Mouse (Mus musculus) lung, postnatal 0 days (tissue): Measurements from ENCODE around the gene Ankar. TPM values are rescaled to one million over a fixed set of nuclear protein-coding genes. Genes with fewer than 3 reads are reported as not detected.
A peak's percentile ranks its signal among the peaks of the same experiment; 100 is the strongest.

ENCODE experiments used
- ATAC-seq: fragments of 200-750 bp; cut with Nextera tagmentation; 2 replicates; pipeline ENCODE4 v1.8.0; 2017; ENCODE audit warnings: moderate library complexity
- DNase-seq: peaks from one replicate; pipeline ENCODE4 v3.0.0-alpha.2; 2016; ENCODE audit warnings: low spot score
- H3K27ac ChIP-seq: fragments of 300-500 bp; sonication (generic); 2 replicates; pipeline ENCODE4 v1.5.1; 2014; ENCODE audit warnings: antibody characterized with exemption, mild to moderate bottlenecking, low read length, mixed read lengths
- H3K27me3 ChIP-seq: fragments of 300-500 bp; sonication (generic); replicated peaks from 2 replicates; pipeline ENCODE4 v1.6.1; 2014; ENCODE audit warnings: low read length, mixed read lengths; ENCODE audit not compliant: insufficient read depth
- H3K36me3 ChIP-seq: fragments of 300-500 bp; sonication (generic); 2 replicates; pipeline ENCODE4 v1.6.1; 2014; ENCODE audit warnings: low read length, mixed read lengths; ENCODE audit not compliant: insufficient read depth
- H3K4me1 ChIP-seq: fragments of 300-500 bp; sonication (generic); 2 replicates; pipeline ENCODE4 v1.6.1; 2014; ENCODE audit warnings: antibody characterized with exemption, low read depth, low read length, mixed read lengths; ENCODE audit not compliant: insufficient read depth
- H3K4me2 ChIP-seq: fragments of 300-500 bp; sonication (generic); replicated peaks from 2 replicates; pipeline ENCODE4 v1.6.1; 2014; ENCODE audit warnings: low read depth, mild to moderate bottlenecking, low read length, moderate library complexity, mixed read lengths
- H3K4me3 ChIP-seq: fragments of 300-500 bp; sonication (generic); 2 replicates; pipeline ENCODE4 v1.5.1; 2014; ENCODE audit warnings: low read depth, low read length
- H3K9ac ChIP-seq: fragments of 300-500 bp; sonication (generic); replicated peaks from 2 replicates; pipeline ENCODE4 v1.6.1; 2014; ENCODE audit warnings: low read depth, mild to moderate bottlenecking
- H3K9me3 ChIP-seq: fragments of 300-500 bp; sonication (generic); 2 replicates; pipeline ENCODE4 v1.6.1; 2016; ENCODE audit warnings: low read length, mixed read lengths
- CTCF ChIP-seq: IDR thresholded peaks from 2 replicates; pipeline ENCODE4 v1.5.1; 2016; ENCODE audit warnings: antibody characterized with exemption, mild to moderate bottlenecking
- EP300 ChIP-seq: IDR thresholded peaks from 2 replicates; pipeline ENCODE4 v1.6.1; 2016; ENCODE audit warnings: antibody characterized with exemption, mild to moderate bottlenecking, control low read depth
- WGBS: fragments of 180-500 bp; shearing (Covaris S2); extraction: QIAGEN DNeasy Blood & Tissue Kit; methylation state at CpG from one replicate; pipeline ENCODE4 v1.1.7; 2014; 5-methylcytosine and 5-hydroxymethylcytosine counted together
- polyA plus RNA-seq: library from polyadenylated mRNA; unstranded; fragments of >200 nt; fragmentation: Nextera tagmentation; extraction: Ambion mirVana; gene quantifications from 2 replicates; pipeline ENCODE4 v1.2.1, GENCODE M21; 2015

The Ankar gene
- polyA plus RNA-seq, 1 experiment from 2014 or later: not detected

DNA sequence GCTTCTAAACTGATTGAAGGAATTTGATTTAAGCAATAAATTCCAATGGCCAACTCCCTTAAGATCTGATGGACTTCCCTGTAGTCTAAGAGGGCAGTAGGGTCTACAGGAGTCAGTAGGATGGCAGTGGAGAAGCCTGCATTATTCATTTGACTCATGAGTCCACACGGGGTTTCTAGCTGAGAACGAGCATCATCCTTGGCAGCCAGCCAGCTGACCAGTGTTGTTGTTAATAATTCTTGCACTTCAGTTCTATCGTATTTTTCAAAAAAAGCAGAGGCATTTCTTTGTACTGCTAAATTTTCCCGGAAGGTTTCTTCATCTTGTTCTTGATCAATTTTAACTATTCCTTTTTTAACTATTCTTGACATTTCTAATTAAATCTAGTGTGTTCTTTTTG, 1.7 kb downstream of the Ankar start:
- no peak for ATAC-seq
- DNase-seq: no peak

GRCm38 (mm10) chr1:72696256-72696655, 4.1 kb downstream of the Ankar start:
- no peaks in the 10 kb centered on the region for H3K9me3 ChIP-seq
- H3K27ac ChIP-seq: no peak overlapping the region
- no peak overlapping the region for H3K4me3 ChIP-seq
- H3K36me3 ChIP-seq: no peaks in the 10 kb centered on the region
- H3K4me2 ChIP-seq: no peak overlapping the region
- H3K4me1 ChIP-seq: no peaks in the 10 kb centered on the region
- H3K27me3 ChIP-seq: no peaks in the 10 kb centered on the region
- 50% methylated on average over 3 of the region's 3 CpGs for WGBS
- TF ChIP-seq EP300 (no peak), CTCF (no peak)
- H3K9ac ChIP-seq: no peak overlapping the region
- DNase-seq (no peak), ATAC-seq (no peak)

More for the DNA sequence above, 1.7 kb downstream of the Ankar start:
- H3K9me3 ChIP-seq: no peaks in the 10 kb centered on the region
- no peaks in the 10 kb centered on the region for H3K4me1 ChIP-seq
- 24% methylated on average over 4 of the region's 4 CpGs for WGBS
- no peak overlapping the region for H3K9ac ChIP-seq
- H3K4me2 ChIP-seq: no peak overlapping the region
- H3K27ac ChIP-seq: no peak overlapping the region
- H3K36me3 ChIP-seq: no peaks in the 10 kb centered on the region
- TF ChIP-seq EP300 (no peak), CTCF (no peak)
- H3K27me3 ChIP-seq: no peaks in the 10 kb centered on the region
- H3K4me3 ChIP-seq: no peak overlapping the region

DNA sequence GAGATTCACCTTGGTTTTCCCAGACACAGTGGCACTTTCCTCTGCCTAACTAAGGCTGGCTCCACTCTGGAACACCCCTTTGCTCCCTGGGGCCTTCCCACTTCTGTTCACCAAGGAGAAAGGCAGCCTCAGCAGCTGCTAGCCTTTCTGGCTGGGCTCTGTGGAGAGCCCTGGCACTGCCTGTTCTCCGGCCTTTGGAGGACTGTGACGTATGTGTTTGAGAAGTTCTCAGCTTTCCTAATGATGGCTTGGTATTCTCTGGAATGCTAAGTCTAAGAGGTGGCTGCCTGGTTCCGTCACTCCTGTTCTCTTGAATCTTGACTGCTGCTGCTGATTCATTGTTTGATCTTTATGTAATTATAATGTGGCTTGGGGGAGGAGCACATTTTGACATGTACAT, 27.3 kb downstream of the Ankar start:
- 28% methylated on average over 3 of the region's 3 CpGs for WGBS

GRCm38 (mm10) chr1:72640658-72641410, 59.5 kb downstream of the Ankar start:
- no peaks in the 10 kb centered on the region for H3K4me1 ChIP-seq
- peak overlapping the region; percentile 29; the same call in 1 of the 2 replicates for H3K4me2 ChIP-seq
- no peaks in the 10 kb centered on the region for H3K27me3 ChIP-seq
- no peak overlapping the region for H3K27ac ChIP-seq
- H3K36me3 ChIP-seq: no peaks in the 10 kb centered on the region
- DNase-seq (peak; percentile 69), ATAC-seq (peak; percentile 57; the same call in 1 of the 2 replicates)
- peak overlapping the region; percentile 3; the same call in 1 of the 2 replicates for H3K4me3 ChIP-seq
- TF ChIP-seq CTCF (no peak), EP300 (no peak)
- 41% methylated on average over 49 of the region's 49 CpGs for WGBS
- H3K9me3 ChIP-seq: no peaks in the 10 kb centered on the region
- no peak overlapping the region for H3K9ac ChIP-seq

More for the DNA sequence above, 27.3 kb downstream of the Ankar start:
- no peaks in the 10 kb centered on the region for H3K36me3 ChIP-seq
- ATAC-seq (peak; percentile 99), DNase-seq (peak; percentile 93)
- peak overlapping the region; percentile 47; the same call in 1 of the 2 replicates for H3K27ac ChIP-seq
- H3K9me3 ChIP-seq: no peaks in the 10 kb centered on the region
- H3K9ac ChIP-seq: no peak overlapping the region
- no peak overlapping the region for H3K4me2 ChIP-seq
- H3K4me1 ChIP-seq: peaks cover 4% of the 10 kb centered on the region; the same call in 1 of the 2 replicates
- TF ChIP-seq EP300 (peak; percentile 83), CTCF (no peak)
- H3K4me3 ChIP-seq: no peak overlapping the region
- no peaks in the 10 kb centered on the region for H3K27me3 ChIP-seq

GRCm38 (mm10) chr1:72635221-72635620, 65.2 kb downstream of the Ankar start:
- H3K4me1 ChIP-seq: no peaks in the 10 kb centered on the region
- no peak overlapping the region for H3K27ac ChIP-seq
- ATAC-seq (no peak), DNase-seq (no peak)
- WGBS: 56% methylated on average over 5 of the region's 5 CpGs
- H3K4me2 ChIP-seq: no peak overlapping the region
- no peaks in the 10 kb centered on the region for H3K27me3 ChIP-seq
- H3K9me3 ChIP-seq: no peaks in the 10 kb centered on the region
- peaks cover 23% of the 10 kb centered on the region; the same call in 1 of the 2 replicates for H3K36me3 ChIP-seq
- H3K9ac ChIP-seq: no peak overlapping the region
- no peak for TF ChIP-seq CTCF
- TF ChIP-seq EP300: no peak
- H3K4me3 ChIP-seq: no peak overlapping the region

GRCm38 (mm10) chr1:72612172-72612571, 88.2 kb downstream of the Ankar start:
- 87% methylated on average over 6 of the region's 6 CpGs for WGBS
- Histone ChIP-seq H3K4me3 (no peak overlapping the region), H3K36me3 (peaks cover 44% of the 10 kb centered on the region)

More at GRCm38 (mm10) chr1:72612172-72612571, 88.2 kb downstream of the Ankar start:
- no peak overlapping the region for H3K9ac ChIP-seq
- no peak overlapping the region for H3K27ac ChIP-seq
- no peaks in the 10 kb centered on the region for H3K9me3 ChIP-seq
- no peaks in the 10 kb centered on the region for H3K27me3 ChIP-seq
- ATAC-seq (no peak), DNase-seq (no peak)
- no peak overlapping the region for H3K4me2 ChIP-seq
- H3K4me1 ChIP-seq: no peaks in the 10 kb centered on the region
- no peak for TF ChIP-seq CTCF
- TF ChIP-seq EP300: no peak
